Mouse (Mus musculus) intestine, embryonic 16.5 days (tissue): ENCODE results near the gene Gamt. TPM values are rescaled to one million over a fixed set of nuclear protein-coding genes. Genes with fewer than 3 reads are reported as not detected.

Source experiments
- ATAC-seq: fragments of 200-750 bp; cut with Nextera tagmentation; 2 replicates; pipeline ENCODE4 v1.8.0; 2017; ENCODE audit warnings: moderate TSS enrichment, moderate library complexity
- H3K27ac ChIP-seq: fragments of 300-500 bp; sonication (generic); 2 replicates; pipeline ENCODE4 v1.5.1; 2014; ENCODE audit warnings: mild to moderate bottlenecking, low read length
- H3K27me3 ChIP-seq: fragments of 300-500 bp; sonication (generic); replicated peaks from 2 replicates; pipeline ENCODE4 v1.6.1; 2014; ENCODE audit warnings: low read length, control low read depth, mixed read lengths; ENCODE audit not compliant: control insufficient read depth, insufficient read depth
- H3K36me3 ChIP-seq: fragments of 300-500 bp; sonication (generic); 2 replicates; pipeline ENCODE4 v1.6.1; 2014; ENCODE audit warnings: low read length, control low read depth; ENCODE audit not compliant: control insufficient read depth, insufficient read depth
- H3K4me1 ChIP-seq: fragments of 300-500 bp; sonication (generic); 2 replicates; pipeline ENCODE4 v1.6.1; 2014; ENCODE audit warnings: low read length, control low read depth, mixed read lengths; ENCODE audit not compliant: control insufficient read depth, insufficient read depth
- H3K4me2 ChIP-seq: fragments of 300-500 bp; sonication (generic); 2 replicates; pipeline ENCODE4 v1.6.1; 2014; ENCODE audit warnings: low read depth, low read length, control low read depth
- H3K4me3 ChIP-seq: fragments of 300-500 bp; sonication (generic); 2 replicates; pipeline ENCODE4 v1.5.1; 2014; ENCODE audit warnings: mild to moderate bottlenecking, low read length
- H3K9ac ChIP-seq: fragments of 300-500 bp; sonication (generic); 2 replicates; pipeline ENCODE4 v1.6.1; 2014; ENCODE audit warnings: low read depth, low read length
- H3K9me3 ChIP-seq: fragments of 300-500 bp; sonication (generic); 2 replicates; pipeline ENCODE4 v1.6.1; 2016; ENCODE audit warnings: low read length, control low read depth; ENCODE audit not compliant: control insufficient read depth
- WGBS: fragments of 180-500 bp; shearing (Covaris S2); extraction: QIAGEN DNeasy Blood & Tissue Kit; methylation state at CpG from one replicate; pipeline ENCODE4 v1.1.7; 2014; 5-methylcytosine and 5-hydroxymethylcytosine counted together
- polyA plus RNA-seq: library from polyadenylated mRNA; unstranded; fragments of >200 nt; fragmentation: Nextera tagmentation; extraction: Ambion mirVana; gene quantifications from 2 replicates; pipeline ENCODE4 v1.2.1, GENCODE M21; 2015

Gene Gamt
- polyA plus RNA-seq, 1 experiment from 2014 or later = 91.0 TPM

GRCm38 (mm10) chr10:80242607-80243006 is 18.2 kb downstream of the Gamt start:
- Histone ChIP-seq H3K9ac (no peak overlapping the region), H3K36me3 (peaks cover 40% of the 10 kb centered on the region), H3K4me2 (no peak overlapping the region), H3K4me1 (peaks cover 4% of the 10 kb centered on the region; the same call in 1 of the 2 replicates), H3K27me3 (no peaks in the 10 kb centered on the region), H3K9me3 (no peaks in the 10 kb centered on the region), H3K27ac (no peak overlapping the region), H3K4me3 (no peak overlapping the region)
- WGBS = 89% methylated on average over 3 of the region's 3 CpGs
- ATAC-seq = no peak

- Histone ChIP-seq H3K4me3 (no peak overlapping the region), H3K27me3 (no peaks in the 10 kb centered on the region), H3K9me3 (no peaks in the 10 kb centered on the region), H3K9ac (no peak overlapping the region), H3K4me2 (no peak overlapping the region), H3K4me1 (peaks cover 4% of the 10 kb centered on the region; the same call in 1 of the 2 replicates), H3K36me3 (peaks cover 44% of the 10 kb centered on the region), H3K27ac (no peak overlapping the region)
- ATAC-seq = no peak
- WGBS = 60% methylated on average over 9 of the region's 9 CpGs
Observed at GRCm38 (mm10) chr10:80242088-80242487, 18.7 kb downstream of the Gamt start.

GRCm38 (mm10) chr10:80239791-80240190 is 21.0 kb downstream of the Gamt start:
- Histone ChIP-seq H3K4me2 (no peak overlapping the region), H3K4me1 (no peaks in the 10 kb centered on the region; the same call in 1 of the 2 replicates), H3K27ac (no peak overlapping the region), H3K9me3 (no peaks in the 10 kb centered on the region), H3K4me3 (no peak overlapping the region), H3K36me3 (peaks cover 50% of the 10 kb centered on the region), H3K27me3 (no peaks in the 10 kb centered on the region), H3K9ac (no peak overlapping the region)
- 87% methylated on average over 6 of the region's 6 CpGs for WGBS
- ATAC-seq = no peak

- no peak overlapping the region for H3K4me3 ChIP-seq
- WGBS = 94% methylated on average over 3 of the region's 3 CpGs
- no peak for ATAC-seq
Observed at GRCm38 (mm10) chr10:80238306-80238705, 22.5 kb downstream of the Gamt start.

GRCm38 (mm10) chr10:80237020-80237419 is 23.8 kb downstream of the Gamt start:
- Histone ChIP-seq H3K36me3 (peaks cover 52% of the 10 kb centered on the region), H3K4me1 (peaks cover 13% of the 10 kb centered on the region; the same call in 1 of the 2 replicates), H3K9me3 (no peaks in the 10 kb centered on the region), H3K27ac (no peak overlapping the region), H3K27me3 (no peaks in the 10 kb centered on the region), H3K4me3 (no peak overlapping the region), H3K4me2 (no peak overlapping the region), H3K9ac (no peak overlapping the region)
- 91% methylated on average over 4 of the region's 4 CpGs for WGBS
- ATAC-seq = no peak

More at GRCm38 (mm10) chr10:80238306-80238705, 22.5 kb downstream of the Gamt start:
- no peak overlapping the region for H3K27ac ChIP-seq
- no peaks in the 10 kb centered on the region for H3K27me3 ChIP-seq
- no peak overlapping the region for H3K9ac ChIP-seq
- no peak overlapping the region for H3K4me2 ChIP-seq
- peaks cover 3% of the 10 kb centered on the region; the same call in 1 of the 2 replicates for H3K4me1 ChIP-seq
- no peaks in the 10 kb centered on the region for H3K9me3 ChIP-seq
- peaks cover 55% of the 10 kb centered on the region for H3K36me3 ChIP-seq

GRCm38 (mm10) chr10:80236145-80236825 is 24.5 kb downstream of the Gamt start:
- Histone ChIP-seq H3K27me3 (no peaks in the 10 kb centered on the region), H3K9ac (no peak overlapping the region), H3K4me3 (no peak overlapping the region), H3K4me2 (no peak overlapping the region), H3K9me3 (no peaks in the 10 kb centered on the region), H3K36me3 (peaks cover 47% of the 10 kb centered on the region), H3K27ac (no peak overlapping the region), H3K4me1 (peaks cover 13% of the 10 kb centered on the region; the same call in 1 of the 2 replicates)
- no peak for ATAC-seq
- 94% methylated on average over 13 of the region's 13 CpGs for WGBS

- peak overlapping the region; percentile 90 for H3K27ac ChIP-seq
- peak overlapping the region; percentile 73 for H3K4me2 ChIP-seq
Observed at GRCm38 (mm10) chr10:80227877-80228775, 32.7 kb downstream of the Gamt start.

GRCm38 (mm10) chr10:80227166-80227539 is 33.7 kb downstream of the Gamt start:
- Histone ChIP-seq H3K9me3 (no peaks in the 10 kb centered on the region), H3K4me3 (peak overlapping the region; percentile 83), H3K4me1 (peaks cover 27% of the 10 kb centered on the region), H3K27ac (peak overlapping the region; percentile 90), H3K36me3 (peaks cover 7% of the 10 kb centered on the region), H3K9ac (peak overlapping the region; percentile 95), H3K4me2 (peak overlapping the region; percentile 73), H3K27me3 (no peaks in the 10 kb centered on the region)
- WGBS = 2% methylated on average over 10 of the region's 10 CpGs
- peak; percentile 2; the same call in 1 of the 2 replicates for ATAC-seq

More at GRCm38 (mm10) chr10:80227877-80228775, 32.7 kb downstream of the Gamt start:
- Histone ChIP-seq H3K36me3 (peaks cover 8% of the 10 kb centered on the region), H3K4me3 (peak overlapping the region; percentile 83), H3K27me3 (no peaks in the 10 kb centered on the region), H3K4me1 (peaks cover 35% of the 10 kb centered on the region), H3K9me3 (no peaks in the 10 kb centered on the region), H3K9ac (peak overlapping the region; percentile 95)
- ATAC-seq = no peak
- WGBS = 40% methylated on average over 15 of the region's 15 CpGs

GRCm38 (mm10) chr10:80226416-80227165 is 34.2 kb downstream of the Gamt start, which contains the start of gene Mum1:
TSS of gene Mum1 (plus strand) at chr10:80226434.
- Histone ChIP-seq H3K4me1 (peaks cover 27% of the 10 kb centered on the region), H3K4me3 (peak within 1 kb of the TSS; percentile 83), H3K9me3 (no peaks in the 10 kb centered on the region), H3K4me2 (peak within 1 kb of the TSS; percentile 73), H3K27ac (peak within 1 kb of the TSS; percentile 90), H3K36me3 (peaks cover 7% of the 10 kb centered on the region), H3K27me3 (no peaks in the 10 kb centered on the region), H3K9ac (peak within 1 kb of the TSS; percentile 95)
- WGBS = 0% methylated on average over 68 of the region's 75 CpGs
- peak; percentile 99 for ATAC-seq
